Mouse (Mus musculus) liver, embryonic 12.5 days (tissue): ENCODE data around the gene Fgd1. TPM values are rescaled to one million over a fixed set of nuclear protein-coding genes. Genes with fewer than 3 reads are reported as not detected.
A peak's percentile ranks its signal among the peaks of the same experiment; 100 is the strongest.

ENCODE experiments used
- ATAC-seq: fragments of 200-750 bp; cut with Nextera tagmentation; 2 replicates; pipeline ENCODE4 v1.8.0; 2017; ENCODE audit warnings: moderate number of reproducible peaks, mild to moderate bottlenecking, moderate library complexity
- H3K27ac ChIP-seq: fragments of 300-500 bp; sonication (generic); 2 replicates; pipeline ENCODE4 v1.5.1; 2016; ENCODE audit warnings: mild to moderate bottlenecking
- H3K27me3 ChIP-seq: fragments of 300-500 bp; sonication (generic); replicated peaks from 2 replicates; pipeline ENCODE4 v1.6.1; 2016; ENCODE audit warnings: mild to moderate bottlenecking, moderate library complexity
- H3K36me3 ChIP-seq: fragments of 300-500 bp; sonication (generic); 2 replicates; pipeline ENCODE4 v1.6.1; 2016; ENCODE audit warnings: mild to moderate bottlenecking, moderate library complexity
- H3K4me1 ChIP-seq: fragments of 300-500 bp; sonication (generic); 2 replicates; pipeline ENCODE4 v1.6.1; 2016
- H3K4me2 ChIP-seq: fragments of 300-500 bp; sonication (generic); 2 replicates; pipeline ENCODE4 v1.6.1; 2016; ENCODE audit warnings: mild to moderate bottlenecking, moderate library complexity
- H3K4me3 ChIP-seq: fragments of 300-500 bp; sonication (generic); 2 replicates; pipeline ENCODE4 v1.5.1; 2016; ENCODE audit warnings: mild to moderate bottlenecking, moderate library complexity
- H3K9ac ChIP-seq: fragments of 300-500 bp; sonication (generic); 2 replicates; pipeline ENCODE4 v1.6.1; 2016; ENCODE audit warnings: mild to moderate bottlenecking, moderate library complexity
- H3K9me3 ChIP-seq: fragments of 300-500 bp; sonication (generic); replicated peaks from 2 replicates; pipeline ENCODE4 v1.6.1; 2016; ENCODE audit warnings: mild to moderate bottlenecking, moderate library complexity
- WGBS: fragments of 180-500 bp; shearing (Covaris S2); methylation state at CpG from one replicate; pipeline ENCODE4 v1.1.7; 2016; ENCODE audit not compliant: insufficient replicate concordance; 5-methylcytosine and 5-hydroxymethylcytosine counted together
- polyA plus RNA-seq: library from polyadenylated mRNA; unstranded; fragments of >200 nt; fragmentation: Nextera tagmentation; extraction: Ambion mirVana; gene quantifications from 2 replicates; pipeline ENCODE4 v1.2.1, GENCODE M21; 2016

Fgd1 gene
- polyA plus RNA-seq = 3.4 and 3.9 TPM in 2 replicates

DNA sequence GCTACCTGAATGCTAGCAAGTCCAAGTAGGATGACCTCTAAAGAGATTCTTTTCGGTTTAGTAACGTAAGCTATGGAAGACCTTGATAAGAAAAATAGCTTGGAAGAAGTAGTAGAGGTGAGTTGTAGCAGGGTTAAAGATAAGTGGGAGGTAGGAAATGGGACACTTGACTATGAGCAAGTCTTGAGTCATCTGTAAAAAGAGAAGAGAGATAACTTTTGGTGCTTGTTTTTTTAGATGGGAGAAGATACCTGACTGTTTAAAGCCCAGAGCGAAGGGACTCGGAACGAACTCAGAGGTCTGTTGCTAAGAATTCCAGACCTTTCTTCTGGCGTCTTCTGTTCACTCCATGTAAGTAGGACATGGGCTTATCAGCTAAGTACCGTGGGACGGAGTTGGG lies at the start of gene Fgd1:
TSS of gene Fgd1 (plus strand) at position 301 of the 400 bp plus-strand sequence.
- Histone ChIP-seq H3K4me2 (peak within 1 kb of the TSS; percentile 70), H3K4me3 (peak within 1 kb of the TSS; percentile 57), H3K9me3 (no peaks in the 10 kb centered on the region), H3K4me1 (no peaks in the 10 kb centered on the region), H3K9ac (peak within 1 kb of the TSS; percentile 59; the same call in 1 of the 2 replicates), H3K27me3 (peaks cover 52% of the 10 kb centered on the region), H3K36me3 (no peaks in the 10 kb centered on the region), H3K27ac (peak within 1 kb of the TSS; percentile 51; the same call in 1 of the 2 replicates)
- ATAC-seq = no peak
- 69% methylated on average over 8 of the region's 8 CpGs for WGBS

DNA sequence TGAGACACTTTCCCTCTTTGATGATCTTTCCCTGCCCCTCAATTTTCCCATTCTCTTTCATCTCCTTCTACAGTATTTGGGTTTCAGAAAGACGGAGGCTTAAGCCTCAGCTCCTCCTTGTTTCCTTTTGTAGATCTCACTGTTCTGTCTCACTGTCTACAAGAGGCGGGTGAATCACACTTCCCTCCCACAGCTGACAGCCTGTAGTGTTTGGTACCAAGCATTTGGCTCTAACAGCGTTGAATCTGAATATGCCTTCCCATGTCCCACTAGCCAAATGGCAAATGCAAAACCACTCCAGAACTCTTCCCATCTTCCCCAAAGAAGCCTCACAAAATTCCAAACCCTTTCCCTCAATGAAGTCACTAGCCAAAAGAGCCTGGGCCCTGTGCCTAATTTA lies 49.2 kb upstream of the Fgd1 start:
- no peaks in the 10 kb centered on the region for H3K4me1 ChIP-seq
- WGBS = 75% methylated on average over 3 of the region's 3 CpGs

DNA sequence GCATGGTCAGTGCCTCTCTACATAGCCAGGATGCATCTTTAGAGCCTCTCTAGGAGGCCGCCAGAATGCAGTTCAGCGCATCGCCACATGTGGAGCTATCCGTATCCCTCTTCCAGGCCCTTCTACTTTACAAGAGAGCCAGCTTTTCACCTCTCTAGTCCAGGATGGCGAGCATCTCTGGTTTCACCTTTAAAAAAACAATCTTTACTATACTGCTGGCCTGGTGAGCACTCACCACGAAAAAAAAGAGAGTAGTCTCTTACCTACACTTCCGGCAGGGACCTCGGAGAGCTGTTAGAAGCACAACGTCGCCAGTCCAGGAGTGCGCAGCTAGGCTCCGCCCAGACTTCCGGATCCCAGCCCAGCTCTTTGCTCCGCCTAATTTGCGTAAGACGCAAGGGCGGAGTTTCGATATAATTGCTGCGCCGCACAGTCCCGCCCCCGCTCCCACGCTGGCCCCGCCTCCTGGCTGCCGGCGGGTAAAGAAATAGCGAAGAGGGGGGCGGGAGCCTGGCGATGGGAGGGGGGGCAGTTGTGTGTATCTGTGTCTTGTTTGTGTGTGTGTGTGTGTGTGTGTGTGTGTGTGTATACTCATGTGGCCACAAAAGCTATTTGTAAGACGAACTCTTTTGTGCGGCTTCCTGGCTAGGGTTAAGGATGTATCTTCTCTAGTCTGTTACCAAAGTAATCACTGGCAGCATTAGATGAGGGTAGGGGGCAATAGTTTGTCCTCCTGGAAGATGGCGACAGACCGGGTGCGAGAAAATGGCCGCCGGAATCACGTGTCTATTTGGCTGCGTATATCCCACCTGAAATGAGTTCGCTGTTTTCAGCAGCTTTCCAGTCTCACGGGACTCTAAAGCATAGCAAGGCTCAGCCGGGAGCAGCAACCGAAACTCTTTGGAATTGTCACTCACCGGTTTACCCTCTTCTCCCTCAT lies 28.7 kb upstream of the Fgd1 start, which contains the start of gene Gnl3l:
TSS of gene Gnl3l (minus strand) at position 385 of the 940 bp plus-strand sequence.
- Histone ChIP-seq H3K36me3 (peaks cover 10% of the 10 kb centered on the region; the same call in 1 of the 2 replicates), H3K9me3 (no peaks in the 10 kb centered on the region), H3K4me3 (peak within 1 kb of the TSS; percentile 63), H3K27ac (peak within 1 kb of the TSS; percentile 61), H3K27me3 (no peaks in the 10 kb centered on the region), H3K9ac (peak within 1 kb of the TSS; percentile 57), H3K4me2 (peak within 1 kb of the TSS; percentile 68), H3K4me1 (peaks cover 22% of the 10 kb centered on the region)
- peak; percentile 97 for ATAC-seq
- 10% methylated on average over 42 of the region's 43 CpGs for WGBS

More for the DNA sequence above, 49.2 kb upstream of the Fgd1 start:
- Histone ChIP-seq H3K4me3 (no peak overlapping the region), H3K27me3 (no peaks in the 10 kb centered on the region), H3K9ac (no peak overlapping the region), H3K27ac (no peak overlapping the region), H3K4me2 (no peak overlapping the region), H3K36me3 (peaks cover 84% of the 10 kb centered on the region), H3K9me3 (no peaks in the 10 kb centered on the region)
- no peak for ATAC-seq

DNA sequence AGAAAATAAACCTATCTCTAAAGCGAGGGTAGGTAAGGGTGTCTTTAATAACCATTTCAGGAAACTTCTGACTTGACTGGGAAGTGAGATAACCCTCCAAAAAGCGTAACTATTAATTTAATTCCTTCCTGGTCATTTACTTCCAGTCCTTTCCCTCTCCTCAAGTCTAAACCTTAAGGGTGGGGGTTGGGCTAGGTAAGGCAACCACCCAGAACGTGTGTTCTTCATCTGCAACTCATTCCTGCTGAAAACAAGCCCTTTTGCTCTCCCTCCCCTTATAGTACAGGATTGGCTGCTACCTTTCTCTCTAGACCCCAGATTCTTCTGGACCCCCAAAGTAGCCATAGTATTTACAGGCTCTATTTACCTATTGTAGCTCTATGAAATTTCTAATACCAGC lies 28.1 kb upstream of the Fgd1 start:
- 2% methylated on average over 3 of the region's 3 CpGs for WGBS
- Histone ChIP-seq H3K9ac (peak overlapping the region; percentile 57; the same call in 1 of the 2 replicates), H3K27ac (peak overlapping the region; percentile 61; the same call in 1 of the 2 replicates), H3K4me3 (peak overlapping the region; percentile 63), H3K36me3 (0 out of 2 replicates have a peak, but pooled peaks cover 5% of the 10 kb centered on the region), H3K9me3 (no peaks in the 10 kb centered on the region), H3K4me1 (peaks cover 22% of the 10 kb centered on the region), H3K27me3 (no peaks in the 10 kb centered on the region), H3K4me2 (peak overlapping the region; percentile 68)
- no peak for ATAC-seq

DNA sequence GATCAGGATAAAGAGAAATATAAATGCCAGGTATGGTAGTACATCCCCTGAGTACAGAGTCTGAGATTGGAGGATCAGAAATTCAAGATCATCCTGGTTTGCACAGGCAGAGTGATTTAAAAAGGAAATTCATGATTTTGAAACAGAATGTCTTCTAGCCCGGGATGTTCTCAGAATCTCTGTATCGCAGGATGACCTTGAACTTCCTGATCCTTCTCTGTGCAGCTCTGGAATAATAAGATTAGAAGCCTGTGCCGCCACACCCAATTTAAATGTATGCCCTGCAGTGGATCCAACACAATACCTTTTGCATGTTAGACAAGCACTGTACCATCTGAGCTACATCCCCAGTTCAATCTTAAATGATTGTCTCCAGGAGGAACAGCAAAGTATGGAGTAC lies 27.2 kb upstream of the Fgd1 start:
- Histone ChIP-seq H3K9ac (no peak overlapping the region), H3K4me3 (no peak overlapping the region), H3K4me1 (peaks cover 22% of the 10 kb centered on the region), H3K27me3 (no peaks in the 10 kb centered on the region), H3K27ac (no peak overlapping the region), H3K9me3 (no peaks in the 10 kb centered on the region), H3K36me3 (0 out of 2 replicates have a peak, but pooled peaks cover 2% of the 10 kb centered on the region), H3K4me2 (no peak overlapping the region)
- no peak for ATAC-seq
- WGBS = 50% methylated on average over 3 of the region's 3 CpGs

DNA sequence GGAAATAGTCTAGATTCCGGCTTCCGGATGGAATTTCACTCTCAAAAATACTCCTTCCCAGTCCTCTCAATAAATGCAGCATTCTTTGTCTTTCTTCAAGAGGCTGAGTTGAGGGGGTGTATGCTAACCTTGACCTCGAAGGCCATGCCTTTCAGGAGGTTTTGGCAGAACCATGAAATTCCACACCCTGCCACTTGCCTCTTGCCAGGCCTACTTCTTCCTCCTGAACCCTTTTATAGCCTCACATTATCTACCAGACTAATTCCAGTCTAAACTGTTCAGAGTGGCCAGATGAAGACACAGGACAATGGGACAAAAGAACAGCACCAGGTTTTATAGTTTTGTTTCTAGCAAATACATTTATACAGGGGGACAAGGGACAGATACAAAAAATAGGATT lies 14.6 kb upstream of the Fgd1 start:
- WGBS = 70% methylated on average over 3 of the region's 3 CpGs
- Histone ChIP-seq H3K27ac (no peak overlapping the region), H3K36me3 (no peaks in the 10 kb centered on the region), H3K27me3 (0 out of 2 replicates have a peak, but pooled peaks cover 6% of the 10 kb centered on the region), H3K4me3 (no peak overlapping the region), H3K9me3 (no peaks in the 10 kb centered on the region), H3K4me2 (no peak overlapping the region), H3K4me1 (no peaks in the 10 kb centered on the region), H3K9ac (no peak overlapping the region)
- ATAC-seq = no peak

DNA sequence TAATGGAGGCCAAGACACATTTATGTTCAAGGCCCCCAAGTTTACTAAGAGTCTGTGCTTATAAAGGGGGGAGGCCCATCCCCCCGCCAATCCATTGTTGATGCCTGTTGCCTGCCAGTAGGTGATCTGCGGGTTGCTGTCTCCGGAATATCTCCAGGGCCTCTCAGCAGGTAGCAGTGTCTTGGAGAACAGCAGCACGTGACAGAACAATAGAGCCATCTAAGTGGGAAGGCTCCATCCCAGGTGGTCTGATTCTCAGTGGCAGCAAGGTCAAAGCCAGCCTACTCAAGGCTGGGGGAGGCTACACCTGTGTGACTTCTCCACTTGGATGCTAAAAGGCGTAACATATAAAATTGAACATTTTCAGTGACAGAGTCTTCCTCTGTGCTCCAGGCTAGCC lies 4.7 kb upstream of the Fgd1 start:
- H3K4me3 ChIP-seq = no peak overlapping the region
- H3K27ac ChIP-seq = no peak overlapping the region
- no peaks in the 10 kb centered on the region for H3K36me3 ChIP-seq
- no peaks in the 10 kb centered on the region for H3K4me1 ChIP-seq
- no peak overlapping the region for H3K4me2 ChIP-seq
- no peaks in the 10 kb centered on the region for H3K9me3 ChIP-seq
- no peak overlapping the region for H3K9ac ChIP-seq
- WGBS = 69% methylated on average over 5 of the region's 5 CpGs
- H3K27me3 ChIP-seq = peaks cover 18% of the 10 kb centered on the region
- no peak for ATAC-seq

DNA sequence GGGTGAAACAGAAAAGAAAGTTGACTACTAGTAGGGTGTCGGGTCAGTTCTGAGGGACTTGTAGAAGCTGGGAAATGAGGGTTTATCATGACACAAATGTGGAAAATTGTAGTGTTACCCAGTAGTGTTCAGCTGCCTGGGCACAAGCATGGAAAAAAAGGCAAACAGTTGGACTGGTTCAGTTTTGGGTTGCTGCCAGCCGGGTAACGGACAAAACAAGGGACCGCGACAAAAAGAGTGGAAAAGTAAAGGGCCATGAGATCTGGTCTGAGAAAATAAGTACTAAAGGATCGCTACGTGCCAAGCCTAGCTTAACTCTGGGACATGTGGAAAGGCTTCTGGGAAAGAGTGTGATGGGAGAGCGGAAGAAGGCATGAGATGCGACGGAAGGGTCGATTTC lies 371 bp downstream of the Fgd1 start:
- Histone ChIP-seq H3K4me1 (no peaks in the 10 kb centered on the region), H3K27ac (no peak overlapping the region), H3K9ac (no peak overlapping the region), H3K36me3 (no peaks in the 10 kb centered on the region), H3K9me3 (no peaks in the 10 kb centered on the region), H3K27me3 (peaks cover 52% of the 10 kb centered on the region), H3K4me2 (peak overlapping the region; percentile 70), H3K4me3 (peak overlapping the region; percentile 57; the same call in 1 of the 2 replicates)
- ATAC-seq = no peak
- 43% methylated on average over 11 of the region's 11 CpGs for WGBS

DNA sequence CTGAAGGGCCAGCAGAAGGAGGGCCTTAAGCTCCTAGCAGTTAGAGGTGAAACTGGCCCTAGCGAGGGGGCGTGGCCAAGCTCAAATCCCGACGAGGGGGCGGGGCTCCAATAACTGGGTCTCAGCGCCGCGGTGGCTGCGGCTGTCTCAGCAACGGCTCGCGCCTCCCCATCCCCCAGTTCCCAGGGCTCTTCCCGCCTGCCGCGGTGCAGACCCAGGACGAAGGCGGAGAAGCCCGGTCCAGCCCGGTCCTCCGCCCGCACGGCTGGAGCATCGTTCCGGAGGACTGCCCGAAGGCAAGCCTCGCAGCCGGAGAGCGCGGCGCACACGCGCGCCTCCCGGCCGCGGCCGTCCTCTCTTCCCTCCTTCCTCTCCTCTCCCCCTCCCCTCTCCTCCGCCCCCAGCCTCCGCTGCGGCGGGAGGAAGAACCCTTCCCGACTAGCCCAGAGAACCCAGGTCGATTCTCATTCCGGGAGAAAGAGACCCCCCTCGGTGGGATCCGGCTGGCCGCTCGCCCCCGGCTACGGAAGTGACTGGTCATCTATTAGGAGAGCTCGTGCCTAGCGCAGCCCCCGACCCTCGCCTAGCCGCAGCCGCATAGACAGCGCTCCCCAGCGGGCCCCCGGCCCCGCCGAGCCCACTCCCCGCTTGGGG lies 954 bp downstream of the Fgd1 start:
- H3K9ac ChIP-seq = peak overlapping the region; percentile 59
- H3K36me3 ChIP-seq = no peaks in the 10 kb centered on the region
- H3K27me3 ChIP-seq = peaks cover 52% of the 10 kb centered on the region
- H3K4me3 ChIP-seq = peak overlapping the region; percentile 57
- no peaks in the 10 kb centered on the region for H3K4me1 ChIP-seq
- H3K4me2 ChIP-seq = peak overlapping the region; percentile 70
- 9% methylated on average over 55 of the region's 62 CpGs for WGBS
- peak; percentile 59 for ATAC-seq
- H3K27ac ChIP-seq = peak overlapping the region; percentile 51; the same call in 1 of the 2 replicates
- H3K9me3 ChIP-seq = no peaks in the 10 kb centered on the region

DNA sequence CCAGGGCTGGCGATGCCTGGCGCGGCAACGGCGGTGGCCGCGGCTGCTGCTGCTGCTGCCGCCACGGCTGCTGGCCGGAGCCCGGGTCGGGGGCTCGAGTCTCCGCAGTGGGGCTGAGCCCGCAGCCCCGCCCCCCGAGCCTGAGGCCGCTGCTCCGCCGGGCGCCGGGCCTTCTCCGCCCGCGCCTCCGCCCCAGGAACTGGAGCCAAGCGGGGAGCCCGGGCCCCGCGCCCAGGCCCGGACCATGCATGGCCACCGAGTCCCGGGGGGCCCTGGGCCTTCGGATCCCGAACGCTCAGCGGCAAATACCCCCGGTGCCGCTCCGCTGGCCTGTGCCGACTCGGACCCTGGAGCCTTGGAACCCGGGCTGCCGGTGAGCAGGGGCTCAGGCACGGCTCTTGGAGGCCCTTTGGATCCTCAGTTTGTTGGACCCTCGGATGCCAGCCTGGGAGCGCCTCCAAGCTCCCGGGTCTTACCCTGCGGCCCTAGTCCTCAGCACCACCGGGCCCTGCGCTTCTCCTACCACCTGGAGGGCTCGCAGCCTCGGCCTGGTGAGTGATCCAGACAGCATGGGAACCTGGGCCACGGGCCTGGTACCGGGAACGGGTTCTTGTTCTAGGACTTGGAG lies 1.6 kb downstream of the Fgd1 start:
- H3K9ac ChIP-seq = peak overlapping the region; percentile 59
- WGBS = 11% methylated on average over 56 of the region's 56 CpGs

DNA sequence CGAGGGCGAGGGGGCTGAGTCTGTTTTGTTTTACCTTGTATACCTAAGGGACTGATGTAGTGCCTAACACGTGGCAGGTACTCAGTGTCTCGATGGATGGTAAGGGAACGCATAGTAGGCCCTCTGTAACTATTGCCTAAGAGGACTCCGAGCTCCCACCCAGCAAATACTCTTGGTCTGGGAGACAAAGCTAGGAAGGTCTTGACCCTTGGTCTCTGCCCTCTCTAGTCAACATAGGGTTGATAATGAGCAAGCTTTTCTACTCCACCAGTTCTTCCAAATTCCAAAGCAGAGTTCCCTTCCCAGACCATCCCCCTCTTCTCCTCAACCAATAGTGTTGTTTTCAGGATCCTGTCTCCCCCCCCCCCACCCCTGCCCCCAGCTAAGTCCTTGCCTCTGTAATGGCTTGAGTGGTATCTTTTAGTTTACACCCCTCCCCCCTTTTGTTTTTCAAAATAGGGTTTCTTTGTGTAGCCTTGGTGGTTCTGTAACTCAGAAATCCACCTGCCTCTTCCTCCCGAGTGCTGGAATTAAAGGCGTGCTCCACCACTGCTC lies 3.8 kb downstream of the Fgd1 start:
- 53% methylated on average over 8 of the region's 8 CpGs for WGBS
- ATAC-seq = 0 out of 2 replicates have a peak, but pooled peaks have one; percentile 34
- Histone ChIP-seq H3K9me3 (no peaks in the 10 kb centered on the region), H3K36me3 (no peaks in the 10 kb centered on the region), H3K27me3 (peaks cover 48% of the 10 kb centered on the region), H3K9ac (no peak overlapping the region), H3K4me2 (peak overlapping the region; percentile 70; the same call in 1 of the 2 replicates), H3K4me1 (no peaks in the 10 kb centered on the region), H3K27ac (no peak overlapping the region), H3K4me3 (no peak overlapping the region)

More for the DNA sequence above, 1.6 kb downstream of the Fgd1 start:
- Histone ChIP-seq H3K9me3 (no peaks in the 10 kb centered on the region), H3K36me3 (no peaks in the 10 kb centered on the region), H3K27ac (0 out of 2 replicates have a peak overlapping the region, but pooled peaks have one; percentile 51), H3K4me1 (no peaks in the 10 kb centered on the region), H3K4me2 (peak overlapping the region; percentile 70), H3K4me3 (peak overlapping the region; percentile 57), H3K27me3 (peaks cover 52% of the 10 kb centered on the region)
- ATAC-seq = no peak
